Mouse (Mus musculus): ENCODE results near the gene Dennd5b. TPM values are rescaled to one million over a fixed set of nuclear protein-coding genes. Genes with fewer than 3 reads are reported as not detected.

Gene Dennd5b
- total RNA-seq (2023): 1 to 10 TPM in 1 of 2 experiments, under 1 TPM in 1; 0.57 to 1.2 TPM

DNA sequence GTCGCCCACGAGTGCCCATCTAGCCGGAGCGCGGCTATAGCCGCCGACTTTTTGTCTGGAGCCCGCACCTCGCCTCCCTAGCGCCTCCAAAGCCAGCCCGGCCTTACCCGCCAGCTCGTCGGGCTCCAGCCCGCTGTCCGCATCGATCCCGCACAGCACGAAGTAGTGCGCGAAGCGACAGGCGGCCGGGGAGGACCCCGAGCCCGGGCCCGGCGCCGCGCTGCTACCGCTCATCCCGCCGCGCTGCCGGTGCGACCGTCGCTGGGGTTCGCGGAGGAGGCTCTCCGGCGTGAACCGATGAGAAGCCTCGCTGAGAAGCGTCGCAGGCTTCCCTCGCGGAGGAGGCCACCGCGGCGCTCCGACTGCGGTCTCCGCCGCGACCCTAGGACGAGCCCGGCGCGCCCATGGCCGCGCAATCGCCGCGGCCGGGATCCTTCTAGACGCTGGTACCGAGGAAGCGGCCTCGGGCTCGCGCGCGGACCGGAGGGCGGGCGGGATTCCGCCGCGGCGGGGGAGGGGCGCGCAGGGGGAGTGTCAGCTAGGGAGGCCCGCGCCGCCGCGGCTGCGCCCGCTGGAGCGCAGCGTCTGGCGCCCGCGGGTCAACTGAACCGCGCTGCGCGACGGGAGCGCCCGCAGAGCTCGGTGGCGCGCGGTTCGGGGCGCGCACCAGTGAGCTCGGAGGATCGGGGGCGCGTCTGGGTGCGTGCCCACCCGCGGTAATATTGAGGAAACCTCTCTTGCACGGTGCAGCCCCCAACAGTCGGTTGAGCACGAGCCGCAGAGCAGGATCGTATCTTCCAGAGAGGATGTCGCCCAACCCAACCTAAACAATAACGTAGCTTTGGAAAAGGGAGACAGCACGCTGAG, at the start of gene Dennd5b:
Dennd5b (minus strand) TSS at position 605 of the 867 bp plus-strand sequence.

DNA sequence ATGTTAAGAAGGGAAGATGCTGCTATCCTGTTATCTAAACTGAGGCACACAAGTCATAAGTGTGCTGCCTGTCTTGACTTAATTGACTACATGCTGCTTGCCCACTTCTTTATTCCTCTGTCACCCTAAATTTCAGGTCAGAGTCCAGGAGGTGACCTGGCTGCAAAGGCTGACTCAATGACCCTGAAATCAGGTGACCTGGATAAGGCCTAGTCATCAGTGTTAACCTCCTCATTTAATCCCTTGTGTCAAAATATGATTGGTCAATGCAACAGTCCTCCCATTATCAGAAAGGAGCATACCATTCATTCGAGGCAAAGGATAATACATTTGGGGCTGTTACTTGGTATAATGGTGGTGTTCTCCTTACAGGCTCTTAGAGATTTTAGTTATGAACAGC, 38.0 kb upstream of the Dennd5b start, which contains the start of gene Etfbkmt:
Etfbkmt (plus strand) TSS at position 379 of the 400 bp plus-strand sequence.

DNA sequence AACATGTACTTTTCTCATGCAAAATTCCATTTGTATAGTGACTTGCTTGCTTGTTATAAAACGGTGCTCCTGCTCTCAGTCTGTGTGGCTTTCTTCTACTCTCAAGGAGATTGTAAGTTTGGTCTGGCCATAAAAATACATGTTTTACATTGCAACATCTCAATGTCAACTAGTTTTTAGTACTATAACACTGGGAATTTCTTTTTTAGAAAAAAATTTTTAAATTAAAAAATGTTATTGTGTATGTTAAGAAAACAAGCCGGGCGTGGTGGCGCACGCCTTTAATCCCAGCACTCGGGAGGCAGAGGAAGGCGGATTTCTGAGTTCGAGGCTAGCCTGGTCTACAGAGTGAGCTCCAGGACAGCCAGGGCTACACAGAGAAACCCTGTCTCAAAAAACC, 28.4 kb upstream of the Dennd5b start, which contains the start of gene Gm10203:
Gm10203 (plus strand) TSS at position 301 of the 400 bp plus-strand sequence.

DNA sequence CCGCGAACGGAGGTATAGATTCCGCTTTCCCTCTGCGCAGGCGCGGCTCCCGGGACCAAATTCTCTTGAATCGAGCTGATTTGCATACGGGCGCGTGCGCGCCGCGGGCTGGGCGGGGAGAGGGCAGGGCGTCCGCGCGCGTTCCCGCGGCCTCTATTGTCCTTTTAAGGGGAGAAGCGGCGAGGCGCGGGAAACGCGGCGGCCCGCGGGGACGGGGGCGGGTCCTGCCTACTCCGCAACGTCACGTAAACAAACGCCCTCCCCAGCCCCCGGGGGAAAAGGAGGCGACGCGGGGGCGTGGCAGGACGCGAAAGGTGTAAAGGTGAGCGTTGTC, 155.1 kb downstream of the Dennd5b start, which contains the start of gene Sinhcaf:
Sinhcaf (minus strand) TSS at position 59 of the 334 bp plus-strand sequence.

Other genes with a start within 250 kb of the Dennd5b start
- gene Caprin2, start 205.4 kb downstream of the Dennd5b start, total RNA-seq (2023): 1 to 10 TPM; 2.9 to 4.0 TPM
- gene Sinhcaf, start 155.2 kb downstream of the Dennd5b start, total RNA-seq (2023): 10 to 100 TPM; 10.9 to 13.5 TPM
- gene Gm10203, start 28.5 kb upstream of the Dennd5b start, total RNA-seq (2023): not detected
- 1 to 10 TPM; 1.8 to 2.6 TPM for gene Etfbkmt, start 38.2 kb upstream of the Dennd5b start, total RNA-seq (2023)
- 10 to 100 TPM; 51.3 to 53.9 TPM for gene Amn1, start 87.0 kb upstream of the Dennd5b start, total RNA-seq (2023)
- 100 to 1,000 TPM; 102 to 143 TPM for gene Resf1, start 207.7 kb upstream of the Dennd5b start, total RNA-seq (2023)